Mouse (Mus musculus) urinary bladder, postnatal 10 days (tissue): ENCODE measurements at regions not wholly inside any gene's neighbourhood (a gene's known extent, or its start where the extent isn't known, plus 50 kb on each side); places are given as distances from the start of the nearest gene placed in this dataset.

Experiments
- DNase-seq: peaks from one replicate; pipeline ENCODE4 v3.0.0; 2022; ENCODE audit warnings: low spot score

GRCm38 (mm10) chr5:52092273-52092672 lies 98.0 kb downstream of the Dhx15 start:
- DNase-seq, result no peak

DNA sequence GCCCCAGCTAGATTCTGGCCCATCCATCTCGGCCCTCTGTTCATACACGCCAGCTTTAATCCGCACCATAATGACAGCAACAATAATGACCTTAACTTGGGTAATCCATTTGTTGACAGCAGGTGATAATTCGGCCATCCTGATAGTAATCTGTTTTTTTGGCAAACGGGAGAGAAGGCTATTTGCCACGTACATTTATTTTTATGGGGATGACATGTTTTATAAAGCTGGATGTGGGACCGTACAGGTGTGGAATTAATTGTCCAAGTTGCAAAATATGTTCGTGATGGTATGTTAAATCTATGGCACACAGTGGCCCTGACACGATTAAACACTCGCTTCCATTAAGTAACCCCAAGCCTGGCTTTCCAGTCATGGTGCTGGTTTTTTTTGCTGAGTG lies 102.2 kb downstream of the Dhx15 start:
- DNase-seq, result no peak

- no peak for DNase-seq
Measured at GRCm38 (mm10) chr5:52086766-52087429, 103.4 kb downstream of the Dhx15 start.

GRCm38 (mm10) chr5:52080268-52080667 lies 110.0 kb downstream of the Dhx15 start:
- DNase-seq, result no peak

- no peak for DNase-seq
Measured at GRCm38 (mm10) chr5:52077696-52078095, 112.6 kb downstream of the Dhx15 start.

DNA sequence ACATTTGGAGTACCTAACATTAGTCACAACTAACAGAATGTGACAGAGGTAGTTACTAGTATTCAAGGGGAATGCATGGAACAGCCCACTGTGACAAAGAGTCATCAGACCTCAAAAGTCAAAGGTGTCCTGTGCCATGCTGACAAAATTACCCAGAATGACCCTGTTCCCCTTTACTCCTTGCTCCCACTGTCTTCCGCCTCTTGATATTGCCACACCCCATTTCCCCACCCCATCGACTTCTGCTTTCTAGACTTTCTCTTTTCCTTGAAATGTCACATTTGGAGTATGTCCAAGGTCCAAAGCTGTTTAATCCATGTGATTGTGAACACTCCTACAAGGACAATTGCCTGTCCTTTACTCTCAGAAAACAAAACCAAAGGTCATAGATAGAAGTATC lies 115.2 kb downstream of the Dhx15 start:
- DNase-seq, result no peak

GRCm38 (mm10) chr5:52064804-52065451 lies 125.4 kb downstream of the Dhx15 start:
- peak; percentile 56 for DNase-seq

DNA sequence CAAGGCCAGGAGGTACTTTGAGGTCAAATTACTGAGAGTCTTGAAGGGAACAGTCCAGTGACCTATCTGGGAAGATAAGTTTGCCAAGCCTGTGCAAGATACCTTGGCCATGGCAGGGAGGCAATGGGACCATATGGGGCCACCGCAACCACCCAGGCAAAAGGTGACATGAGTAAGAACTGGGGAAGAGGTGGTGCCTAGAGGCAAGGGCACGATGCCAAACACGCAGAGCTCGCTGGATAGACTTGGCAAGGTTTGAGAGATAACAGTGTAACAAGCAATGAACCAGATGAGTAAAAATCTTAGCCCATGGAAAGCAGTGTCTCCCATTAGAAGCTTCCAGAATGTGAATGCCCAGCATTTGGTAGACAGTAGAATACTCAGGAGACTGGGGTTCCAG lies 128.1 kb downstream of the Dhx15 start:
- no peak for DNase-seq

GRCm38 (mm10) chr5:52061226-52061625 lies 129.1 kb downstream of the Dhx15 start:
- no peak for DNase-seq

GRCm38 (mm10) chr5:52057261-52057660 lies 133.1 kb downstream of the Dhx15 start:
- DNase-seq, result no peak

- no peak for DNase-seq
Measured at GRCm38 (mm10) chr5:52052072-52052465, 138.2 kb downstream of the Dhx15 start.

DNA sequence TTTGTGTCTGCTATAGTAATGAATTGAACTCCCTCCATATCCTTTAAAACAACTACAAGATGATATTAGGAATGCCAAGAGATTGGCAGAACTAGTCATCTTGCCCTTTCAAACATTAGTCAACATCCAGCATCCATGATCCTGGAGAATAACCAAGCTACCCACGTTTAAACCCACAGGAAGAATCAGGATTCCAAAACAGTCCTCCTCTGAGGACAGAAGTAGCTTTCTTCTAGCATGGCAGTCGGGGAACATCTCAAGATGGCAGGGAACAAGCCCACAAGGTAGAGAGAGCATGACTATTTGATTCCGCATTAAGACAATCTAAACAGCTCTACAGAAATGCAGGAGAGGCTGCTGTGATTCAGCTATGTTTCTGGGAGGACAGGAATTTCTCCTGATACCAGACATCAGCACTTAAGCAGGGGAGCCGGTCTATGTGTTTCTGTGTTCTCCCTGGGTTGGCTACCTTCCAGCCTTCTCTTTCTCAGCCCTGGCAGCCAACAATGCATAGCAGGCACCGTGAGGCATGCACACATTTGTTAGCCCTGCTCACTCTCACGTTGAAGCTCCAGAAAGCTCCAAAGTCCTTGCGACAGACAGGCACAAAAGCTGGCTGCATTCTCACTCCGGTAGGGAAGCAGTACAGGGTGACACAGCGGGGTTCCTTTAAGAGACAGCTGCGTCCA lies 138.8 kb downstream of the Dhx15 start:
- DNase-seq, result no peak

DNA sequence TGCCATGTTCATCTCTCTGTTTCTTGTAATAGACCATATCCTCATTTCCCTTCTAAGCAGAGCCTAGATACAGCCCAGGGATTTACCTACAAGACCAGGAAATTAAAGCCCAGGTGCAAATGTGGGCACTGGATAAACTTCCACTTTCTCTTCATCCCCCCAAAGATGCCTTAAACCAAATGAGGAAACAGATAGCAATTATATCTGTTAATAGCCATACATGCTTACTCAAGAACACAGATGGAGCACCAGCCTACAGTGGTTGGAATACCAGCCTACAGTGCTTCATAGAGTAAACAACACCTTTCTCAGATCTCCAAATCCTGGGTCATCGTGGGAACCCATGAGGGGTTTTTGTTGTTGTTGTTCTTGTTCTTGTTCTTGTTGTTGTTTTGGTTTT lies 141.5 kb downstream of the Dhx15 start:
- no peak for DNase-seq

GRCm38 (mm10) chr5:52046704-52047103 lies 143.6 kb downstream of the Dhx15 start:
- DNase-seq, result no peak

GRCm38 (mm10) chr5:52044101-52044500 lies 146.2 kb downstream of the Dhx15 start:
- no peak for DNase-seq

DNA sequence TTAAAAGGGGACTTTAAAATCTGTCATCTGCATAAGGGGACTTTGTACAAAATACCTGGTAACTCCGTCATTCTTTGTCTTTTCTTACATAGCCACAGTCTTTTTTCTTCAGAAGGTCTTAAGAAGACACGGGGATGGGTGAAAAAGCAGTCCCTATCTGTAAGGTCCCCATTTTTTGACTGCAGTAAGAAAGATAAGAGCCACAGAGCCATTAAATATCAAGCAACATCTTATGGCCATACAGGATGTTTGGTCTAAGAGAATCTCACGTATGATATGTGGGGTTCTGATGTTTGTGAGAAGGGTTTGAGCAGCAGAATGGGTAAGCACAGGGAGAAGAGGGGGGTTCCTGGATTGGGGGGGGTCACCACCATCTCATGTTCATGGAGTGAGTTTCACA lies 148.9 kb downstream of the Dhx15 start:
- no peak for DNase-seq

GRCm38 (mm10) chr5:52040427-52041312 lies 149.6 kb downstream of the Dhx15 start:
- no peak for DNase-seq

DNA sequence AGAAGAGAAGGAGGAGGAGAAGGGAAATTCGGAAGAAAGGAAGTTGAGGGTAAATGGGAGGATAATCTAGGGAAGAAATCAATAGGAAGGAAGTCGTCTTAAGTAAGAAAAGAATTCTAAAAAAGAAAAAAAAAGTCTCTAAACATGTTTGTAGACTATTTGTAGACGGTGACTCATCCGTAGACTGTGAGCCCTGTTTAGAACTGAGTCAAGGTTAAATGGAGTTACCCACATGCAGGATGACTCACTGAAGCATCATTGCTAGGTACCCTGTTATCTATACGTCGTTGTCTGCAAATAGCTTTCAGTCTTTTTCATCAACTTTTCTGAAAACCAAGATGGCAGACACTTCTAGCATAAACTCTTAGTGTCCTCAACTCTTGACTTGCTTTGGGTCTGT lies 155.0 kb downstream of the Dhx15 start:
- DNase-seq, result no peak

DNA sequence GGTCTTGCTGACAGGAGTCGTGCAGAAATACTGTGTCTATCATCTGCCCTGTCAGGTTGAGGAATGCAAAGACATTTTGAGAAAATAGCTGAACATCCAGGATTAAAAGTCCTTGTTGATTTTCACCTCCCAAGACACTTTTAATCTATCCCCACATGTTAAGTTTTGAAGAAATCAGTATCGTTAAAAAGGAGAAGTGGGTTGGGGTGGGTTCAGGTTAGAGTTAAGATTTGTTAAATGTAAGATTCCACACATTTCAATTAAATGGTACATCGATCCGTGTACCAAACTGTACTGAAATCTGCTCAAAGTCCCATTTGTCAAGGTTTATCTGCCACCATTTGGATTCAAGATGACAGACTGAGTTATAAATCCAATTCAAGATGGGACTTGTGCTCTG lies 162.8 kb downstream of the Dhx15 start:
- DNase-seq, result no peak

- DNase-seq, result no peak
Measured at GRCm38 (mm10) chr5:52026148-52026547, 164.2 kb downstream of the Dhx15 start.

- no peak for DNase-seq
Measured at GRCm38 (mm10) chr5:52023212-52023611, 167.1 kb downstream of the Dhx15 start.

DNA sequence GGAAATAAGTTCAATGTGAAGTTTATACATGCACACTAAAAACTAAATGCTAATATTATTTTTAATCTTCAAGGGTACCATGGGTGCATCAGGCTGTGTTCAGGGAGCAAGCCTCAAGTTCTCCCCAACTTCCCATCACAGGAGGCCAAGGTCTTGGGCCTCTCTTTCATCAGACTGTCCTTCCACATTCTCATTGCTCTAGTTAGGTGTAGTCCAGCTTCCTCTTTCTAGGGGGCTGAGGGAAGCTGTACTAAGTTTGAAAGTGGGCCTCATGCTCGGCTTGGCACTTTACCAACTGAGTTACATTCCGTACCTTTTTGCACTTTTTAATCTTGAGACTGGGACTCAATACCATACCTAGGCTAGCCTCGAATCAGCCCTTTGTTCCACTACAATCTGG lies 173.3 kb downstream of the Dhx15 start:
- no peak for DNase-seq
